Mouse (Mus musculus): ENCODE measurements around the gene Mturn.

Gene Mturn

GRCm38 (mm10) chr6:54698691-54699476, 17.5 kb downstream of the Mturn start:
- 13% methylated on average over 24 of the region's 24 CpGs for WGBS

GRCm38 (mm10) chr6:54699477-54700056, 18.1 kb downstream of the Mturn start:
- 3% methylated on average over 19 of the region's 19 CpGs for WGBS

GRCm38 (mm10) chr6:54700516-54700915, 19.1 kb downstream of the Mturn start:
- WGBS: 93% methylated on average over 2 of the region's 2 CpGs

DNA sequence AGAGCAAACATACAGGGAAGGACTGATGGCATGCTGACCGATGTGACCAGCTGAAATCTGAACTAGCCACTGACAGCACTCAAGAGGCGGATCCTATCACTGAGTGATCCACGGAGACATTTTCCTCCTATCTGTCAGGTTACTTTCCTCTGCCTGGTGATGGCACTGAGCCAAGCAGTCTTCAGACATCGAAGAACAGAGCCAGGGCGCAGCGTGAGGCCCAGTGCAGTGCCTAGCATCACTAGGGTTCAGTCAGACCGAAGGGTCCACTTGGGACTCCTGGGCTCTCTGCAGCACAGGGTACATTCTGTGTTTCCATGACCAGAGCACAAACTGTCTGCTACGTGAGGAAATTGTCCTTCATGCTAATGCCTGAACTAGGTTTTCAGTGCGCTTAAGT, 20.5 kb downstream of the Mturn start:
- WGBS: 80% methylated on average over 9 of the region's 9 CpGs

- 45% methylated on average over 14 of the region's 14 CpGs for WGBS
Measured at GRCm38 (mm10) chr6:54703633-54704538, 22.5 kb downstream of the Mturn start.

- 54% methylated on average over 6 of the region's 6 CpGs for WGBS
Measured at GRCm38 (mm10) chr6:54704539-54704845, 23.1 kb downstream of the Mturn start.

- 51% methylated on average over 5 of the region's 5 CpGs for WGBS
Measured at GRCm38 (mm10) chr6:54704847-54705246, 23.4 kb downstream of the Mturn start.

DNA sequence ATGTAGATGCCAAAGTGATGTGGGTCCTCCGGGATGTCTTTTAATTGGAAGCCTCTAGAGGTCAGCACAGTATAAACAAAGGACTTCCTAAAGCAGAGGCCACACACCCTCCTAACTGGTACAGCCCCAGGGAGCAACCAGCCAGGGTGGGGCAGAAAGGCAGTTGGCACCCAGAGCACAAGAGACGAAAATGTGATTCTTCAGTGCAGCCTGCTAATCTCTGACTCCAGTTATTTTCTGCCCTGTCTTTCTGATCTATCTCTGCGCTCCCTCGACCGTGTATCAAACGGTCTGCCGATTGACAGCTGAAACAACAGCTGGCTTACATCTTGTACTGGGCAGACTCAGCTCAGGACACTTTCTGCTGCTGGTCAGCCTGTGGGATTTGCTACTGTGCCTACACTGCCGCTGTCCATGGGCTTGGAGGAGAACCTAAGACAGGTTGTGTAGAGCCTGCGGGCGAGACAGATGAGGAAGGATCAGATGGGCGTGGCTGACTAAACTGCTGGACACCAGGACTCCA, 24.0 kb downstream of the Mturn start:
- WGBS: 17% methylated on average over 11 of the region's 11 CpGs

- WGBS: 45% methylated on average over 2 of the region's 2 CpGs
Measured at GRCm38 (mm10) chr6:54706099-54706498, 24.7 kb downstream of the Mturn start.

GRCm38 (mm10) chr6:54706611-54707172, 25.3 kb downstream of the Mturn start:
- WGBS: 82% methylated on average over 3 of the region's 3 CpGs

- 96% methylated on average over 4 of the region's 4 CpGs for WGBS
Measured at GRCm38 (mm10) chr6:54708646-54709045, 27.2 kb downstream of the Mturn start.

DNA sequence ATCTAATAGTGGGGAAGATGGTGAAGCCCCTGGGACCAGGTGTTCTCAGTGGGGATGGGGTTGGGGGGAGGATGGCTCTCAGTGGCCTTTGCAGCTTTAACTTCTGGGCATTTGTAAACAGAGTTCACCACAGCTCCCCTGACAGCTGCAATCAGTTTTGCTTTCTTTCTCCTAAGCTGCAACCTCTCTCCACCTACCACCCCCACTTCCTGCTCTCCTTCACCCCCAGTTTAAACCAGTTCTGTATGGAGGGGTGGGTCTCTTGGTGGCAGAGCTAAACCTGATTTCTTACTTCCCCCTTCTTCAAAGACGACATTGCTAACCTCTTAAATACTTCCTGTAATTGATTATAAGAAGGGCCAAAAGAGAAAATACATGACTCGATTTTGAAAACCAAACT, 34.3 kb downstream of the Mturn start:
- 63% methylated on average over 2 of the region's 2 CpGs for WGBS

GRCm38 (mm10) chr6:54718779-54719685, 37.6 kb downstream of the Mturn start:
- 70% methylated on average over 15 of the region's 15 CpGs for WGBS

DNA sequence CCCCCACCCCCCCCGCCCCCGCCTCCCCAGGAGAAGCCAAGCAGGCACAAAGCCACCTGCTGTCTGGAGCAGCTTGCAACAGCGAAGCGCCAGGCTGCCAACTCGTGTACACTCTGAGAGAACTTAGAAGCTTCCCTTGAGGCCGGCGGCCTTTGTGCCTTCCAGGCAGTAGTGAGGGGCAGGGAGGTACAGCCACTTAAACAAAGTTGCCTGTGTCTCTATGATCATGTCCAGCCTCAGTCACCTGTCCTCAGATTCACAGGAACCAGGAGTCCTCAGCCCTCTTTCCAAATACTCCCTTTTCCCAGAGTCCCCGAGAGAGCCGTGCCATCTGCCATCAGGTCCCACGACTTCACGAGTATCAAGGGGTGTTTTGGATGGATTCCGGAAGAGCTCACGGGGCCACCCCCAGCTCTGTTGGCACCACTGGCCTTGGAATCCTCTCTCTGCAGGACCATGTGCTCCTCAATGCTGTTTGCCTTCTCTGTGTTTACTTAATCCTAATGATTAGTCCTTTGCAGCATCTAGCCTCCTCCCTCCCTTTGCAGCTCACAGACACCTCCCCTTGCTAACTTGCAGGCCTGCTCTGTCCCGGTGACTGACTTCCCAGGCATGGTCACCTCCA, 38.4 kb downstream of the Mturn start:
- 20% methylated on average over 14 of the region's 14 CpGs for WGBS

- WGBS: 66% methylated on average over 9 of the region's 9 CpGs
Measured at GRCm38 (mm10) chr6:54720512-54721251, 39.3 kb downstream of the Mturn start.

- WGBS: 95% methylated on average over 4 of the region's 4 CpGs
Measured at GRCm38 (mm10) chr6:54721252-54721635, 39.8 kb downstream of the Mturn start.

- WGBS: 94% methylated on average over 6 of the region's 6 CpGs
Measured at GRCm38 (mm10) chr6:54726309-54726708, 44.9 kb downstream of the Mturn start.

DNA sequence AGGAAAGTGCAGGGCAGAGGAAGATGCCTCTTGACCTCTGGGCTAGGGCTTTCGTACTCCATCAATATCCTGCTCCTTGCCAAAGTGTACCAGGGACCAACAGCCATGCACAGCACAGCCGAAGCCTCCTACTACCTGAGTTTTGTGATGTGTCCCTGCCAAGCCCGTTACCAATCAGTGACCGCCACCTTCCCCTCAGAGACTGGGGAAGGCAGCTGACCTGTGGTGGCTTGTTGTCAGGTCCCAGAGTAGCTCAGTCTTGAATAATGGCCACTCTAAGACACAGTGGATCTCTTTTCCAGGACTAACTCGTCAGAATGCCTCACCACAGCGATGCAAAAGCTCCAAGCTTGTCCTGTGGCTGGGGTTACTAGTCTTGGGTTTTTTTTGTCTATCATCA, 45.4 kb downstream of the Mturn start:
- 96% methylated on average over 6 of the region's 6 CpGs for WGBS

DNA sequence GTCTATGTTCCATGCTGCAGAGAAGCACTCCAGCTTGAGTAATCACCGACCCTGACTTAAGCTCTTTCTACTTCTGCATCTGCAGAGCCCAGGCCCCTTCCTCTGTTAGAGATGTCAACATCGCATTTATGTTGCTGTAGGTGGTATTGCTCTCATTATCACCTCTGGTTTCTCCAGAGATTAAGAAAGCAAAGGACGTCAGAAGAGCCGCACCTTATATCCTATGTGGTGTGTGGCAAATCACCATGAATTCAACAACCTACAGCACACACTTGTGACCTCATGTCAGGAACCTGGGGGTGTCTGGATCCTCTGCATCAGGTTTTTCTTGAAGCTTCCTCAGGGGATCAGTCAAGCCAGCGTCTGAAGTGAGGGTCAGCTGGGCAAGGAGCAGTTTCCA, 46.0 kb downstream of the Mturn start:
- 88% methylated on average over 5 of the region's 5 CpGs for WGBS

Measured in cerebral cortex, adult 2 months (tissue).